Mouse (Mus musculus) brain, embryonic 14.5 days (tissue): ENCODE measurements at regions not wholly inside any gene's neighbourhood (a gene's known extent, or its start where the extent isn't known, plus 50 kb on each side); places are given as distances from the start of the nearest gene placed in this dataset.

ENCODE experiments used
- CTCF ChIP-seq: fragments of 200-500 bp; IDR thresholded peaks from 2 replicates; pipeline ENCODE4 v1.5.1; 2012; ENCODE audit warnings: inconsistent platforms, mild to moderate bottlenecking, moderate library complexity, borderline replicate concordance; ENCODE audit not compliant: insufficient read depth, insufficient read length; ENCODE audit errors: extremely low read depth
- POLR2A ChIP-seq: fragments of 200-500 bp; IDR thresholded peaks from 2 replicates; pipeline ENCODE4 v1.6.1; 2012; ENCODE audit warnings: mild to moderate bottlenecking, inconsistent platforms, borderline replicate concordance; ENCODE audit not compliant: poor library complexity, insufficient read depth, insufficient read length, severe bottlenecking; ENCODE audit errors: extremely low read depth

DNA sequence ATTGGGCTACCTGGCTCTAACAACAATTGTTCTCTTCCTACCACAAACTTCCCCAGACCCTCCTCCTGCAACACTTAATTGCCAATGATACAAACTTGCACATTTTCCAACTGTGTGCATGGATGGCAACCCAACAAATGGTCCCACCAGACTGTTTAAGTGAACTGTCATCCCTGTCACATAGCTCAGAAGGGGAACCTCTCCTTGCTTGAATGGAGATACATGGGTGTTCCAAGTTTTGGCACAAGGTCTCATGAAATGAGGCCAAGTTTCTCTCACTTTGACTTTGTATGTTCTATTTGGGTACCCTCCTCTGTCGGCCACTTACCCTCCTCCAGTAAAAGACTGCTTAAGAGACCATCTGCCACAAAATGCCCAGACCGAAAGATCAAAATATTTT is 507.2 kb upstream of the Nr3c2 start:
- TF ChIP-seq CTCF, result no peak
- no peak for TF ChIP-seq POLR2A
